Mouse (Mus musculus) cerebellum, adult 2 months (tissue): ENCODE measurements at regions not wholly inside any gene's neighbourhood (a gene's known extent, or its start where the extent isn't known, plus 50 kb on each side); places are given as distances from the start of the nearest gene placed in this dataset.

Experiments
- DNase-seq, 2 experiments: peaks; one replicate each; pipeline ENCODE4 v3.0.0; 2021
- H3K27ac ChIP-seq: fragments of 200-500 bp; 2 replicates; pipeline ENCODE4 v1.5.1; 2012; ENCODE audit warnings: low read length, control low read depth, inconsistent platforms; ENCODE audit not compliant: insufficient read depth
- H3K27me3 ChIP-seq: fragments of 200-500 bp; 2 replicates; pipeline ENCODE4 v1.6.1; 2012; ENCODE audit warnings: inconsistent platforms, mild to moderate bottlenecking, low read length, moderate library complexity; ENCODE audit not compliant: control insufficient read depth, insufficient read depth
- H3K4me1 ChIP-seq: fragments of 200-500 bp; 2 replicates; pipeline ENCODE4 v1.6.1; 2011; ENCODE audit warnings: low read length; ENCODE audit not compliant: control insufficient read depth, insufficient read depth
- H3K4me3 ChIP-seq: fragments of 200-500 bp; replicated peaks from 2 replicates; pipeline ENCODE3; 2011; ENCODE audit warnings: mild to moderate bottlenecking, low read depth, low read length, control low read depth; ENCODE audit not compliant: insufficient read depth
- CTCF ChIP-seq: fragments of 200-500 bp; IDR thresholded peaks from 2 replicates; pipeline ENCODE4 v1.5.1; 2011; ENCODE audit warnings: low read depth, mild to moderate bottlenecking, control low read depth, low read length, moderate library complexity, borderline replicate concordance; ENCODE audit not compliant: insufficient read depth
- POLR2A ChIP-seq: fragments of 200-500 bp; IDR thresholded peaks from 2 replicates; pipeline ENCODE4 v1.6.1; 2011; ENCODE audit warnings: low read length, control low read depth, borderline replicate concordance; ENCODE audit not compliant: insufficient read depth
- WGBS: fragments of 180-500 bp; shearing (Covaris S2); methylation state at CpG from one replicate; pipeline ENCODE4 v1.1.7; 2018; 5-methylcytosine and 5-hydroxymethylcytosine counted together

DNA sequence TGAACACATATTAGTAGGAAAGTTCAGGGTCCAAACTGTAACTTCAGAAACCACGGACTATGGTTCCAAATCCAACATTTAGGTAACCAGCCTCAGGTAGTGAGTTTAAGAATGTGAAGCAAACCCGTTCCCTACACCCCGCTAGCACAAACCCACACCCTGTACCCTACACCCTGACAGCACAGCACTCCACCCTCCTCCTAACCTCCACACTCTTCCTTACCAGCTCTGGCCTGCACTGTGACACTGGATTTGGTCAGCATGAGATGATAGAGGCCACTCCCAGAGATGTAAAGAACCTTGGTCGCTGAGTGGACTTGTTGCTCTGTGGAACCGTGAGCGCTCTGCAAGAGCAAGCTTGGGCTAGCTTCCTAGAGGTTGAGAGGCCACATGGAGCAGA lies 135.3 kb upstream of the Rybp start:
- Histone ChIP-seq H3K27me3 (no peaks in the 10 kb centered on the region; the same call in 1 of the 2 replicates), H3K4me3 (no peak overlapping the region), H3K4me1 (no peaks in the 10 kb centered on the region), H3K27ac (no peak overlapping the region)
- DNase-seq: no peak
- TF ChIP-seq CTCF (no peak), POLR2A (no peak)
- WGBS: 89% methylated on average over 6 of the region's 6 CpGs

DNA sequence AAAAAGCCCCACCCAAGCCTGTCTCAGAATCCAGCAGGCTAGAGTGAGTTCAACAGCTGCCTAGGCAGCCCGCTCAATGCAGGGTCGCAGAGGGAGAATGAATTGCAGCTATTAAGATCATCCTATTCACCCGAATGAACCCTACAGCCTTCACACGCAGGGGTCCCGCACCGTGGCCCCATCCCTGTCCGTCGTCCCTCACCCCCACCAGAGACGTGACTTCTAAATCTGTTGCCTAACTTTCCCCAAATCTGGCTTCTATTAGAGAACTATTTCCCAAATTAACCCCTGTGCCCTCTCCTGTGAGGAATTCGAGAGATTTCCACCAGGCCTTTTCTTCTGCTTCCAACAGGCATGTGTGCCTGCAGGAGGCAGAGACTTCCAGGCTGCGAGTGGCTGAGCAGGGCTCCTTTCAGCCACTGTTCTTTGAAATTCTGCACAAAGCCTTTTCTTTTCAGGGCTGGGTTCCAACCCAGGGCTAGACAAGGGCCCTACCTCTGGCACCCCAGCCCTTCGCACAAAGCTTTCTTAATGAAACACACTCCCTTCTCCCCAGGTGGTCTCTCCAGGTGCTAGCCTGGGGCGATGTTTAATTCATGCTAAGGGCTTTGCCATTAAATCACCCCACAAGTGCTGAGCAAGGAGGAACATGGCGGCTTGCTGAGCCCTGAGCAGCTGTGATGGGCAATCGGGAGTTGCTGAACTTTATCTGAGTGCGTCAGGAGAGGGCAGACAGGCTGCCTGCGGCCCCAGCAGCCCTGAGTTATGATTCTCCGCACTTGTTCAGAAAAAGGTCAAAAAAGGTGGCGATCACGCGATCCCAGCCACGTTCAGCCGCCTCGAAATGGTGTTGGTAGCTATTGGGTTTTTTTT lies 134.7 kb upstream of the Rybp start:
- WGBS: 51% methylated on average over 24 of the region's 24 CpGs

GRCm38 (mm10) chr6:100420602-100421001 lies 133.3 kb upstream of the Rybp start:
- TF ChIP-seq CTCF (no peak), POLR2A (no peak)
- DNase-seq: no peak
- WGBS: 26% methylated on average over 3 of the region's 3 CpGs
- Histone ChIP-seq H3K27me3 (no peaks in the 10 kb centered on the region; the same call in 1 of the 2 replicates), H3K27ac (no peak overlapping the region), H3K4me1 (no peaks in the 10 kb centered on the region), H3K4me3 (no peak overlapping the region)

More for the DNA sequence above, 134.7 kb upstream of the Rybp start:
- TF ChIP-seq POLR2A: no peak
- TF ChIP-seq CTCF: no peak
- Histone ChIP-seq H3K4me1 (no peaks in the 10 kb centered on the region), H3K27ac (no peak overlapping the region), H3K27me3 (no peaks in the 10 kb centered on the region; the same call in 1 of the 2 replicates), H3K4me3 (no peak overlapping the region)
- no peak for DNase-seq

DNA sequence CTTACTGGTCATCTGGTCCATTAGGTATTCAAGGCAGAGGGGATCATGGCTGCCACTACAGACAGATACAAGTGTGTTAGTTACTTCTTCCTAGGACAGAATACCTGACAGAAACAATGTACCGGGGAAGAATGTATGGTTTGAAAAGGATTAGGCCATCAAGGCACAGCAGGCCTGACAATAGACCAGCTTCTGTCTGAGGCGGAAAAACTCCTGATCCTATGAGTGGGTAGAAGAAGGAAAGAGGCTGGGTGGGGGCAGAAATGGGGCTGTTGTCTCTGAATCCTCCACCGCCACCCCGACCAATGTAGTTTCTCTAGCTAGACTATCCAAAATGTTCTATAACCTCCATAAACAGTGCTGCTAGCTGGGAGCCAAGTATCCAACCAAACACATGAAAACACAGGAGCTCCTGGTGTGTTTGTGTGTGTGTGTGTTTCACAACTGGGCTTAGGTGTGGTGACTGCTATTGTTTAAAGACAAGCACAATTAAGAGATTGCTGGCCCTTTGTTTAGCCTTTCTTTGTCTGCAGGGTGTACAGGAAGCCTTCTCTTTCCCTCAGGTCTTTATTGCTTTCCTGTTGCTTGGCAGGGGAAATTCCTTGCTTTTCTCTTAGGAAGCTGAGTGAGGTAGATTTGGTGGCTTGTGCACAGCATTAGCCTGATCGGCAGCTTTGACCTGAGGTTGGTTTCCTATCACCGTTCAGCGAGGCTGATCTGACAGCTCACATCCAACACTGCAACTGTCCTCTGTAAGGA lies 132.7 kb upstream of the Rybp start:
- TF ChIP-seq POLR2A (no peak), CTCF (no peak)
- H3K27ac ChIP-seq: no peak overlapping the region
- DNase-seq: no peak
- no peaks in the 10 kb centered on the region for H3K4me1 ChIP-seq
- H3K27me3 ChIP-seq: no peaks in the 10 kb centered on the region; the same call in 1 of the 2 replicates
- WGBS: 68% methylated on average over 7 of the region's 7 CpGs
- H3K4me3 ChIP-seq: no peak overlapping the region

DNA sequence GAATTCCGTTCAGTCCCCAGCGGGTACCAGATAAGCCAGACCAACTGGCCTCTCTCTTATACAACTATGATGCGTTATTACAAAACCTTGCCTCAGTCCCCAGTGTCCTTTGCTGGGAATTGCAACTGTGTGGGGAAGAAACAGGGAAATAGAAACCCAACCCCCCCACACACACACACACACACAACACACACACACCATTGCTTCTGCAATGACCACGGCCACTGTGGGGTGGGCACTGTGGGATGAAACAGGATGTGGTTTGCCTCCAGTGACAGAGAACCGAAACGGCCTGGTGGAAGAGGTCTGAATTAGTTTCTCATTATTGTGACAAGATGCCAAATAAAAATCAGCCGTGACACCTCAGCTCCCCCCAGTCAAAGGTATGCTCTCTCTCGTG lies 128.8 kb upstream of the Rybp start:
- H3K27me3 ChIP-seq: no peaks in the 10 kb centered on the region
- no peak overlapping the region for H3K27ac ChIP-seq
- 84% methylated on average over 8 of the region's 8 CpGs for WGBS
- H3K4me3 ChIP-seq: no peak overlapping the region
- no peak for DNase-seq
- no peak for TF ChIP-seq POLR2A
- no peaks in the 10 kb centered on the region for H3K4me1 ChIP-seq

DNA sequence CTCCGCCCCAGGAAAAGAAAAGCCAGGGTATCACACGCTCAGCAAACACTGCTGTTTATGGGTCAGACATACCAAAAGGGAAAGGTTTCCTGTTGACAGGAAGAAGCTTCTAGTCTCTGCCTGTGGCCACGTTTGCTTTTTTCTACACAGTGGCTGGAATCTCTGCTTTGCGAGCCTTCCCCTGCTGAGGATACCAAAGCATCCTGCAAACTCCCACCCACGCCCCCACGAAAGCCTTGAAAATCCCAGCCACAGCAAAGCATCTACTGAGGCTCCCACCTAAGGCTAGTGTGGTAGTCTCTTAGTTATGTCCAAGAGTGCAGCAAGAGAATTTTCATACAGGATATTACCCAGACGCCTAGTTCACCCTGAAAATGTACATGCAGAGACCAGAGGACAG lies 128.2 kb upstream of the Rybp start:
- Histone ChIP-seq H3K27me3 (no peaks in the 10 kb centered on the region), H3K4me1 (no peaks in the 10 kb centered on the region), H3K4me3 (no peak overlapping the region), H3K27ac (no peak overlapping the region)
- WGBS: 85% methylated on average over 7 of the region's 7 CpGs
- no peak for DNase-seq
- TF ChIP-seq POLR2A (no peak), CTCF (no peak)

DNA sequence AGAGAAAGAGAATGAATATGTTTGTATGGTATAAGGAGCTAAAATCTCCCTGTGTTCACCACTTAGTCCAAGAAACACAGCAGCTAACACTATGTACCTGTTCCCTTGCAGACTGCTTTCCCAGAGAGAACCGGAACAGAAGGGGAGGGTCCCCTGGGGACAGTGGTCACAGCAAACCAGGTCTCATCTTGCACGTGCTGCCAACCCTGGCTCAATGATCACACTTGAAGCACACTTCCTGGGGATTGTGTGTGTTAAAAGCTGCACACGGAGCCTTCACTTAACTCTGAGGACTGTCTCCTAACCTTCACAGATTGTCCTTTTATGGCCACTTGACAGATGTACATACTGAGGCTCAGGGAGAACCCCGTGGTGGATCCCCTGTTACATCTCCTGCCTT lies 127.6 kb upstream of the Rybp start:
- H3K27me3 ChIP-seq: no peaks in the 10 kb centered on the region
- no peak for DNase-seq
- TF ChIP-seq CTCF (no peak), POLR2A (no peak)
- WGBS: 58% methylated on average over 4 of the region's 4 CpGs
- H3K4me3 ChIP-seq: no peak overlapping the region
- no peaks in the 10 kb centered on the region for H3K4me1 ChIP-seq
- H3K27ac ChIP-seq: no peak overlapping the region

- WGBS: 49% methylated on average over 5 of the region's 5 CpGs
- DNase-seq: no peak
- Histone ChIP-seq H3K27ac (no peak overlapping the region), H3K4me3 (no peak overlapping the region), H3K27me3 (no peaks in the 10 kb centered on the region), H3K4me1 (no peaks in the 10 kb centered on the region)
- TF ChIP-seq POLR2A (no peak), CTCF (no peak)
Measured at GRCm38 (mm10) chr6:100412486-100412885, 125.2 kb upstream of the Rybp start.
